Mouse (Mus musculus): ENCODE data around the gene Glt1d1. TPM values are rescaled to one million over a fixed set of nuclear protein-coding genes. Genes with fewer than 3 reads are reported as not detected.

Gene Glt1d1
- polyA plus RNA-seq (2015; fragmentation: Nextera tagmentation; extraction: Ambion mirVana): 1.4 and 1.8 TPM in 2 replicates

GRCm38 (mm10) chr5:127632167-127633145 lies at the start of gene Glt1d1, which contains the start of gene Slc15a4:
Glt1d1 (plus strand) TSS chr5:127632262.
Slc15a4 (minus strand) TSS chr5:127632897.
- 0 out of 2 replicates have a peak, but pooled peaks cover 4% of the 10 kb centered on the region for H3K4me1 ChIP-seq
- no peaks in the 10 kb centered on the region for H3K9me3 ChIP-seq (replicated peaks)
- H3K9ac ChIP-seq (replicated peaks): peak within 1 kb of the TSS; percentile 75
- peaks cover 4% of the 10 kb centered on the region; the same call in 1 of the 2 replicates for H3K27me3 ChIP-seq (replicated peaks)
- no peaks in the 10 kb centered on the region for H3K36me3 ChIP-seq
- peak within 1 kb of the TSS; percentile 67; the same call in 1 of the 2 replicates for H3K27ac ChIP-seq (replicated peaks)
- H3K4me3 ChIP-seq (replicated peaks): peak within 1 kb of the TSS; percentile 60
- under 1% methylated on average over 60 of the region's 62 CpGs for WGBS
- ATAC-seq (ENCODE audit: low FRiP score): peak; percentile 69
- peak within 1 kb of the TSS; percentile 97 for H3K4me2 ChIP-seq

- Histone ChIP-seq H3K27ac (replicated peaks) (no peak overlapping the region), H3K36me3 (no peaks in the 10 kb centered on the region), H3K27me3 (replicated peaks) (no peaks in the 10 kb centered on the region), H3K9ac (replicated peaks) (no peak overlapping the region), H3K4me1 (no peaks in the 10 kb centered on the region), H3K9me3 (replicated peaks) (no peaks in the 10 kb centered on the region), H3K4me3 (replicated peaks) (no peak overlapping the region), H3K4me2 (no peak overlapping the region)
- 86% methylated on average over 8 of the region's 8 CpGs for WGBS
- no peak for ATAC-seq (ENCODE audit: low FRiP score)
Measured at GRCm38 (mm10) chr5:127583658-127584057, 48.4 kb upstream of the Glt1d1 start.

GRCm38 (mm10) chr5:127587854-127588253 lies 44.2 kb upstream of the Glt1d1 start:
- Histone ChIP-seq H3K4me2 (no peak overlapping the region), H3K36me3 (peaks cover 5% of the 10 kb centered on the region), H3K9ac (replicated peaks) (no peak overlapping the region), H3K27me3 (replicated peaks) (no peaks in the 10 kb centered on the region), H3K4me1 (no peaks in the 10 kb centered on the region), H3K9me3 (replicated peaks) (no peaks in the 10 kb centered on the region), H3K27ac (replicated peaks) (no peak overlapping the region), H3K4me3 (replicated peaks) (no peak overlapping the region)
- WGBS: 56% methylated on average over 6 of the region's 6 CpGs
- no peak for ATAC-seq (ENCODE audit: low FRiP score)

- Histone ChIP-seq H3K4me3 (replicated peaks) (no peak overlapping the region), H3K9ac (replicated peaks) (no peak overlapping the region), H3K4me2 (no peak overlapping the region), H3K27me3 (replicated peaks) (no peaks in the 10 kb centered on the region), H3K36me3 (peaks cover 42% of the 10 kb centered on the region), H3K4me1 (no peaks in the 10 kb centered on the region), H3K27ac (replicated peaks) (no peak overlapping the region), H3K9me3 (replicated peaks) (no peaks in the 10 kb centered on the region)
- ATAC-seq (ENCODE audit: low FRiP score): no peak
- 81% methylated on average over 5 of the region's 5 CpGs for WGBS
Measured at GRCm38 (mm10) chr5:127592406-127592805, 39.7 kb upstream of the Glt1d1 start.

- ATAC-seq (ENCODE audit: low FRiP score): no peak
- H3K27me3 ChIP-seq (replicated peaks): no peaks in the 10 kb centered on the region
- H3K9me3 ChIP-seq (replicated peaks): no peaks in the 10 kb centered on the region
- no peak overlapping the region for H3K4me3 ChIP-seq (replicated peaks)
- no peak overlapping the region for H3K9ac ChIP-seq (replicated peaks)
- no peak overlapping the region for H3K4me2 ChIP-seq
- H3K4me1 ChIP-seq: no peaks in the 10 kb centered on the region
- WGBS: 76% methylated on average over 6 of the region's 6 CpGs
- peaks cover 45% of the 10 kb centered on the region for H3K36me3 ChIP-seq
- H3K27ac ChIP-seq (replicated peaks): no peak overlapping the region
Measured at GRCm38 (mm10) chr5:127592854-127593253, 39.2 kb upstream of the Glt1d1 start.

- Histone ChIP-seq H3K9ac (replicated peaks) (no peak overlapping the region), H3K27me3 (replicated peaks) (no peaks in the 10 kb centered on the region), H3K4me3 (replicated peaks) (no peak overlapping the region), H3K36me3 (peaks cover 74% of the 10 kb centered on the region), H3K4me2 (no peak overlapping the region), H3K27ac (replicated peaks) (no peak overlapping the region), H3K4me1 (no peaks in the 10 kb centered on the region), H3K9me3 (replicated peaks) (no peaks in the 10 kb centered on the region)
- no peak for ATAC-seq (ENCODE audit: low FRiP score)
- WGBS: 95% methylated on average over 3 of the region's 3 CpGs
Measured at GRCm38 (mm10) chr5:127595676-127596075, 36.4 kb upstream of the Glt1d1 start.

GRCm38 (mm10) chr5:127596862-127597261 lies 35.2 kb upstream of the Glt1d1 start:
- H3K4me2 ChIP-seq: no peak overlapping the region
- WGBS: 93% methylated on average over 7 of the region's 7 CpGs
- H3K4me3 ChIP-seq (replicated peaks): no peak overlapping the region
- ATAC-seq (ENCODE audit: low FRiP score): no peak
- no peak overlapping the region for H3K9ac ChIP-seq (replicated peaks)
- H3K36me3 ChIP-seq: peaks cover 83% of the 10 kb centered on the region
- no peaks in the 10 kb centered on the region for H3K4me1 ChIP-seq
- no peak overlapping the region for H3K27ac ChIP-seq (replicated peaks)
- H3K9me3 ChIP-seq (replicated peaks): no peaks in the 10 kb centered on the region
- no peaks in the 10 kb centered on the region for H3K27me3 ChIP-seq (replicated peaks)

- ATAC-seq (ENCODE audit: low FRiP score): no peak
- H3K4me1 ChIP-seq: peaks cover 3% of the 10 kb centered on the region; the same call in 1 of the 2 replicates
- WGBS: 96% methylated on average over 5 of the region's 5 CpGs
- H3K4me3 ChIP-seq (replicated peaks): no peak overlapping the region
- H3K4me2 ChIP-seq: no peak overlapping the region
- no peak overlapping the region for H3K27ac ChIP-seq (replicated peaks)
- no peaks in the 10 kb centered on the region for H3K9me3 ChIP-seq (replicated peaks)
- H3K9ac ChIP-seq (replicated peaks): no peak overlapping the region
- H3K27me3 ChIP-seq (replicated peaks): no peaks in the 10 kb centered on the region
- H3K36me3 ChIP-seq: peaks cover 81% of the 10 kb centered on the region
Measured at GRCm38 (mm10) chr5:127602996-127603395, 29.1 kb upstream of the Glt1d1 start.

GRCm38 (mm10) chr5:127607507-127607906 lies 24.6 kb upstream of the Glt1d1 start:
- H3K36me3 ChIP-seq: peaks cover 45% of the 10 kb centered on the region
- 91% methylated on average over 2 of the region's 2 CpGs for WGBS

GRCm38 (mm10) chr5:127609191-127609714 lies 22.8 kb upstream of the Glt1d1 start:
- ATAC-seq (ENCODE audit: low FRiP score): no peak
- Histone ChIP-seq H3K9me3 (replicated peaks) (no peaks in the 10 kb centered on the region), H3K36me3 (peaks cover 27% of the 10 kb centered on the region), H3K9ac (replicated peaks) (no peak overlapping the region), H3K27ac (replicated peaks) (no peak overlapping the region), H3K4me1 (peaks cover 29% of the 10 kb centered on the region), H3K4me3 (replicated peaks) (no peak overlapping the region), H3K27me3 (replicated peaks) (no peaks in the 10 kb centered on the region), H3K4me2 (no peak overlapping the region)
- 96% methylated on average over 7 of the region's 7 CpGs for WGBS

More at GRCm38 (mm10) chr5:127607507-127607906, 24.6 kb upstream of the Glt1d1 start:
- H3K9me3 ChIP-seq (replicated peaks): no peaks in the 10 kb centered on the region
- peaks cover 16% of the 10 kb centered on the region for H3K4me1 ChIP-seq
- no peak overlapping the region for H3K4me2 ChIP-seq
- ATAC-seq (ENCODE audit: low FRiP score): no peak
- H3K27ac ChIP-seq (replicated peaks): no peak overlapping the region
- H3K9ac ChIP-seq (replicated peaks): no peak overlapping the region
- H3K27me3 ChIP-seq (replicated peaks): no peaks in the 10 kb centered on the region
- H3K4me3 ChIP-seq (replicated peaks): no peak overlapping the region

GRCm38 (mm10) chr5:127610787-127611509 lies 21.1 kb upstream of the Glt1d1 start:
- Histone ChIP-seq H3K4me3 (replicated peaks) (no peak overlapping the region), H3K9me3 (replicated peaks) (no peaks in the 10 kb centered on the region), H3K4me2 (no peak overlapping the region), H3K27ac (replicated peaks) (no peak overlapping the region), H3K36me3 (peaks cover 16% of the 10 kb centered on the region), H3K9ac (replicated peaks) (no peak overlapping the region), H3K27me3 (replicated peaks) (no peaks in the 10 kb centered on the region), H3K4me1 (peaks cover 46% of the 10 kb centered on the region)
- no peak for ATAC-seq (ENCODE audit: low FRiP score)
- whole genome bisulfite sequencing: 74% methylated on average over 6 of the region's 6 CpGs
